Mouse (Mus musculus) intestine, embryonic 15.5 days (tissue): ENCODE results near the gene Olfr1480. TPM values are rescaled to one million over a fixed set of nuclear protein-coding genes. Genes with fewer than 3 reads are reported as not detected.

Experiments
- ATAC-seq: fragments of 200-750 bp; cut with Nextera tagmentation; 2 replicates; pipeline ENCODE4 v1.8.0; 2017; ENCODE audit warnings: moderate TSS enrichment, moderate library complexity
- H3K27ac ChIP-seq: fragments of 300-500 bp; sonication (generic); 2 replicates; pipeline ENCODE4 v1.5.1; 2015; ENCODE audit warnings: mild to moderate bottlenecking, inconsistent platforms
- H3K27me3 ChIP-seq: fragments of 300-500 bp; sonication (generic); replicated peaks from 2 replicates; pipeline ENCODE4 v1.6.1; 2015; ENCODE audit warnings: inconsistent platforms
- H3K36me3 ChIP-seq: fragments of 300-500 bp; sonication (generic); 2 replicates; pipeline ENCODE4 v1.6.1; 2015; ENCODE audit warnings: inconsistent platforms
- H3K4me1 ChIP-seq: fragments of 300-500 bp; sonication (generic); replicated peaks from 2 replicates; pipeline ENCODE4 v1.6.1; 2015; ENCODE audit warnings: inconsistent platforms
- H3K4me2 ChIP-seq: fragments of 300-500 bp; sonication (generic); replicated peaks from 2 replicates; pipeline ENCODE4 v1.6.1; 2015; ENCODE audit warnings: mild to moderate bottlenecking, inconsistent platforms
- H3K4me3 ChIP-seq: fragments of 300-500 bp; sonication (generic); replicated peaks from 2 replicates; pipeline ENCODE4 v1.5.1; 2015; ENCODE audit warnings: inconsistent platforms
- H3K9ac ChIP-seq: fragments of 300-500 bp; sonication (generic); 2 replicates; pipeline ENCODE4 v1.6.1; 2015; ENCODE audit warnings: inconsistent platforms
- H3K9me3 ChIP-seq: fragments of 300-500 bp; sonication (generic); 2 replicates; pipeline ENCODE4 v1.6.1; 2016; ENCODE audit warnings: inconsistent platforms
- WGBS: fragments of 180-500 bp; shearing (Covaris S2); methylation state at CpG from one replicate; pipeline ENCODE4 v1.1.7; 2015; 5-methylcytosine and 5-hydroxymethylcytosine counted together
- polyA plus RNA-seq: library from polyadenylated mRNA; unstranded; fragments of >200 nt; fragmentation: Nextera tagmentation; extraction: Ambion mirVana; gene quantifications from 2 replicates; pipeline ENCODE4 v1.2.1, GENCODE M21; 2015

Olfr1480 gene
- polyA plus RNA-seq, result not detected in 2 replicates

- no peak for ATAC-seq
These were observed at the start of gene Olfr1480 for GRCm38 (mm10) chr19:13527613-13528012. Olfr1480 (plus strand) TSS chr19:13527913.

DNA sequence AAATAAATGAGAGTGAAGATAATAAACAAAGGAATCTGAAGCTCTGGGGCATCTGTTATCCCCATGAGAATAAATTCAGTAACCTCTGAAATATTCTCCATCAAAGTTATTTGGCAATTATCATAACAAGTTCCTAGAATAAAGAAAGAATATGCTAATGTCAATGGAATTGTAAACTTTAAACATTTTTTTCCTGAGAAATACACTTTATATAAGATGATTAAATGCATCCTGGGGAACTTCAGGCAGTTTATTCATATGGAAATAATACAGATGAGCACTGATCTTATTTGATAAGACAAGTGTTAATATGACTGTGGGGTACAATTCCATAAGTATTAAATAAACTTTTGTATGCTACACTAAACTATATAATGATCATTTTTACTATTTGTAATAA is 47.6 kb upstream of the Olfr1480 start, which contains the start of gene Olfr1475:
Gene Olfr1475 (minus strand): TSS at position 101 of the 400 bp plus-strand sequence.
- Histone ChIP-seq H3K9ac (no peak within 1 kb of the TSS), H3K27me3 (no peaks in the 10 kb centered on the region), H3K36me3 (no peaks in the 10 kb centered on the region), H3K4me1 (no peaks in the 10 kb centered on the region), H3K4me3 (no peak within 1 kb of the TSS), H3K4me2 (no peak within 1 kb of the TSS), H3K27ac (no peak within 1 kb of the TSS), H3K9me3 (no peaks in the 10 kb centered on the region)
- ATAC-seq, result no peak

More at GRCm38 (mm10) chr19:13527613-13528012, at the start of gene Olfr1480:
- no peak within 1 kb of the TSS for H3K4me3 ChIP-seq
- no peaks in the 10 kb centered on the region for H3K36me3 ChIP-seq
- no peak within 1 kb of the TSS for H3K4me2 ChIP-seq
- WGBS, result 75% methylated on average over 2 of the region's 2 CpGs
- no peaks in the 10 kb centered on the region for H3K4me1 ChIP-seq
- no peaks in the 10 kb centered on the region for H3K9me3 ChIP-seq
- H3K27me3 ChIP-seq, result no peaks in the 10 kb centered on the region
- no peak within 1 kb of the TSS for H3K27ac ChIP-seq
- H3K9ac ChIP-seq, result no peak within 1 kb of the TSS

DNA sequence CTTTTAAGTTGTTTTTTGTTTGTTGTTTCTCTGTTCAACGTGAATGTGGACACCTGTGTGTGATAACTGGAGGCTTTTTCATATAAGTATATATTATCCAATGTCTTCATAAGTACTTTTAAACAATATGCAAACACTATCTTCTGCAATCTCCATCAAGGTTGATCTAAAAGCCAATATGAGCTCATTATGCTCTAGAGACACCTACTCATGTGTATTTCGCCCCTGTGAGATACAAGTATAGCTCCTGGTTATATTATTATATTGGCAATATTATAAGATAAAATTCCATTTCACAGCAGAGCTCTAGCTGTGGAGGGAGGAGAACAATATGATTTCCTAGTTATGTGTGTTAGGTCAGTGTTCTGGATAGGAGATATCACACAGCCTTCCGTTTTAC is 27.5 kb upstream of the Olfr1480 start, which contains the start of gene Olfr1477:
Gene Olfr1477 (plus strand): TSS at position 301 of the 400 bp plus-strand sequence.
- no peaks in the 10 kb centered on the region for H3K36me3 ChIP-seq
- ATAC-seq, result no peak
- H3K4me1 ChIP-seq, result no peaks in the 10 kb centered on the region
- no peak within 1 kb of the TSS for H3K4me3 ChIP-seq
- H3K4me2 ChIP-seq, result no peak within 1 kb of the TSS
- no peaks in the 10 kb centered on the region for H3K9me3 ChIP-seq
- no peak within 1 kb of the TSS for H3K27ac ChIP-seq
- WGBS, result 77% methylated on average over 3 of the region's 3 CpGs
- H3K27me3 ChIP-seq, result no peaks in the 10 kb centered on the region
- H3K9ac ChIP-seq, result no peak within 1 kb of the TSS

Other genes starting within 250 kb of the Olfr1480 start
- not detected in 2 replicates for gene Olfr1465, start 212.4 kb upstream of the Olfr1480 start, polyA plus RNA-seq
- gene Olfr1466, start 189.1 kb upstream of the Olfr1480 start, polyA plus RNA-seq, result not detected in 2 replicates
- not detected in 2 replicates for gene Olfr1467, start 165.7 kb upstream of the Olfr1480 start, polyA plus RNA-seq
- gene Olfr1469, start 120.1 kb upstream of the Olfr1480 start, polyA plus RNA-seq, result not detected in 2 replicates
- not detected in 2 replicates for gene Olfr1471, start 84.5 kb upstream of the Olfr1480 start, polyA plus RNA-seq
- not detected in 2 replicates for gene Olfr1472, start 71.8 kb upstream of the Olfr1480 start, polyA plus RNA-seq
- gene Olfr1474, start 58.3 kb upstream of the Olfr1480 start, polyA plus RNA-seq, result not detected in 2 replicates
- gene Olfr1475, start 47.7 kb upstream of the Olfr1480 start, polyA plus RNA-seq, result not detected in 2 replicates
- gene Olfr1477, start 27.4 kb upstream of the Olfr1480 start, polyA plus RNA-seq, result not detected in 2 replicates
- not detected in 2 replicates for gene Olfr1484, start 55.6 kb downstream of the Olfr1480 start, polyA plus RNA-seq
- not detected in 2 replicates for gene Olfr1487, start 89.5 kb downstream of the Olfr1480 start, polyA plus RNA-seq
- not detected in 2 replicates for gene Olfr1489, start 103.7 kb downstream of the Olfr1480 start, polyA plus RNA-seq
- gene Olfr1490, start 123.2 kb downstream of the Olfr1480 start, polyA plus RNA-seq, result not detected in 2 replicates
- not detected in 2 replicates for gene Olfr1491, start 169.4 kb downstream of the Olfr1480 start, polyA plus RNA-seq
- not detected in 2 replicates for gene Olfr1493-ps1, start 195.4 kb downstream of the Olfr1480 start, polyA plus RNA-seq
- gene Olfr1494, start 211.8 kb downstream of the Olfr1480 start, polyA plus RNA-seq, result not detected in 2 replicates
- not detected in 2 replicates for gene Olfr1495, start 236.7 kb downstream of the Olfr1480 start, polyA plus RNA-seq
- not detected in 2 replicates for gene Olfr1496, start 250.0 kb downstream of the Olfr1480 start, polyA plus RNA-seq